Mouse (Mus musculus): ENCODE data around the gene Rab2b.

DNA sequence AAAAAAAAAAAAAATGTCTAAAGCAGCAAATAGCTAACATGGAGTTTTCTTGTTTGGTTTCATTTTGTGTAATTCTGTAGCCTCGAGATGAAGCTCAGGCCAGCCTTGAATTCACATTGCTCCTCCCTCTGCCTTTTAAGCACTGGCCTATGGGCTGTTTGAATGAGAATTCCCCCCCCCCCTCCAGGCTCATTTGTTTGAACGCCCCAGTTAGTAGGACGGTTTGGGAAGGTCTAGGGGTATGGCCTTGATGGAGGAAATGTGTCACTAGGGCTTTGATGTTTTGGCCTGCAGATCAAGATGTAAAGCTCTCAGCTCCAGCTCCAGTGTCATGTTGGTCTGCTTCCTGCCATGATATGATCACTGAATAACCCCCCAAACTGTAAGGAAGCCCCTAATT, 6.6 kb downstream of the Rab2b start:
- TF ChIP-seq CTCF (IDR thresholded peaks at IDR 0.05 in 2 of 3, conservative IDR thresholded peaks at IDR 0.05 in 1 of 3; ENCODE audit: control insufficient read depth in 1 of 3, insufficient read depth in 1 of 3, low read depth in 2 of 3, low read length in 3 of 3, poor library complexity in 1 of 3, severe bottlenecking in 1 of 3) (no peak), UBTF (IDR thresholded peaks at IDR 0.05; ENCODE audit: borderline replicate concordance, insufficient read depth, low read depth, low read length) (no peak), POLR2A (IDR thresholded peaks at IDR 0.05; ENCODE audit: control insufficient read depth in 1 of 2, insufficient read depth in 1 of 2, low read depth in 1 of 2, low read length in 2 of 2, poor library complexity in 1 of 2) (no peak), TCF12 (IDR thresholded peaks at IDR 0.05; ENCODE audit: low read depth, low read length) (no peak), E2F4 (IDR thresholded peaks at IDR 0.05; ENCODE audit: borderline replicate concordance, low read depth, low read length) (no peak), NELFE (IDR thresholded peaks at IDR 0.05; ENCODE audit: low read depth, low read length) (no peak), ZMIZ1 (IDR thresholded peaks at IDR 0.05; ENCODE audit: low read depth, low read length) (no peak), NRF1 (IDR thresholded peaks at IDR 0.05; ENCODE audit: insufficient read depth, low read depth, low read length, poor library complexity, severe bottlenecking) (no peak), JUND (IDR thresholded peaks at IDR 0.05; ENCODE audit: low read depth, low read length) (no peak)
